ENCODE assay signal across 32 mouse cellular contexts in genomic region chr8:45896590-45896989, GRCm38 (mm10). TPM values are rescaled to one million over a fixed set of nuclear protein-coding genes. Genes with fewer than 3 reads are reported as not detected.
"Had no signal": no experiment of that assay in that cellular context is flagged by ENCODE, and none has a peak within 500 bp of the region (broad histone marks: within the 10 kb centered on the region; RNA-seq: fewer than 3 reads in every experiment).

No protein-coding gene starts in this region.

- H3K4me2 ChIP-seq: heart, embryonic 12.5 days; hindbrain, embryonic 13.5 days; hindbrain, embryonic 15.5 days; kidney, embryonic 15.5 days; limb, embryonic 12.5 days; liver, embryonic 12.5 days had no signal

- H3K4me3 ChIP-seq: heart, embryonic 10.5 days; heart, embryonic 12.5 days; hindbrain, embryonic 13.5 days; hindbrain, embryonic 15.5 days; kidney, embryonic 15.5 days; limb, embryonic 12.5 days; liver, embryonic 12.5 days had no signal

- DNase-seq: forebrain, postnatal 0 days; gastrocnemius, postnatal 10 days; gastrocnemius, postnatal 25 days; heart, adult 18-20 months; heart, postnatal 14 days; heart, postnatal 36 days; kidney, adult 11 months; kidney, adult 2 months; kidney, adult 9 months; kidney, postnatal 14 days; kidney, postnatal 36 days; layer of hippocampus, adult 9-11 months; layer of hippocampus, postnatal 36 days; left cerebral cortex, postnatal 4 days had no signal

- H3K36me3 ChIP-seq: hindbrain, embryonic 13.5 days; hindbrain, embryonic 15.5 days; kidney, embryonic 15.5 days; limb, embryonic 12.5 days; liver, embryonic 12.5 days had no signal

- H3K27me3 ChIP-seq: heart, embryonic 12.5 days; hindbrain, embryonic 13.5 days; hindbrain, embryonic 15.5 days; kidney, embryonic 15.5 days; limb, embryonic 12.5 days; liver, embryonic 12.5 days had no signal

RNA-seq across cellular contexts. Expression of gene Pdlim3, which starts 11.3 kb away (rescaled TPM):
- total RNA-seq: hematopoietic stem cell, adult 5-6 weeks had no signal

RNA-seq across cellular contexts. Expression of gene Ccdc110, which starts 37.8 kb away (rescaled TPM):
- total RNA-seq: gastrocnemius, postnatal 10 days; gastrocnemius, postnatal 25 days; heart, adult 18-20 months; heart, adult 8-10 months; heart, postnatal 14 days; heart, postnatal 36 days; hematopoietic stem cell, adult 5-6 weeks; hindbrain, postnatal 0 days; liver, adult 2 months had no signal
- polyA plus RNA-seq: heart, embryonic 14.5 days; heart, embryonic 16.5 days; hindbrain, embryonic 11.5 days; intestine, embryonic 14.5 days; intestine, embryonic 16.5 days; kidney, adult 2 months; kidney, embryonic 15.5 days; kidney, postnatal 0 days; large intestine, adult 2 months; liver, adult 2 months; liver, embryonic 12.5 days had no signal
